Mouse (Mus musculus) urinary bladder, adult 2 months (tissue): ENCODE results near the gene Gnmt. TPM values are rescaled to one million over a fixed set of nuclear protein-coding genes. Genes with fewer than 3 reads are reported as not detected.
"Not testable (repeated sequence)": the region's sequence is repeated elsewhere in the genome, so short reads cannot be mapped to it uniquely, and the experiment has no call there.

Experiments
- DNase-seq: peaks from one replicate; pipeline ENCODE4 v3.0.0; 2022; ENCODE audit warnings: low spot score
- polyA plus RNA-seq: library from polyadenylated mRNA; depleted of rRNA; stranded (reverse); fragments of >200 nt; gene quantifications from 2 replicates; pipeline ENCODE4 v1.2.3, GENCODE M21; 2012; rRNA removed

Gene Gnmt
- 0.78 and 1.2 TPM in 2 replicates for polyA plus RNA-seq

DNA sequence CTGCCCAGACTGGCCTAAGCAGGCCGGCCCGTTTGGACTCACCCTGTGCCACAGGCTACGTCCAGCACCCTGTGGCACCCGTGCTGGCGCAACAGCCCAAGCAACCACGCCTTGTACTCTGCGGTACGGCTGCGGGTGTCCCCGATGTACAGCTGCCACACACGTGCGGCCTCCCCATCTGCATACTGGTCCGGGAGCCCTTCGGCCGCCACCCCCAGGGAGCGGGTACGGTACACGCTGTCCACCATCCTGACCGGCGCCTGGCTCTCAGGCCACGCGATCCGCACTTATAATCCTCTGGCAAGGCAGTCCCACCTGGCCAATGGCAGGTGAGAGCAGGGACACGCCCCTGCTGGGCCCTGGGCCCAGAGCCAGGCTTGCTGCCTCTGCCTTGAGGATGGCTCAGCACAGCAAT is at the start of gene Gnmt:
Gnmt (minus strand) TSS at position 265 of the 415 bp plus-strand sequence.
- DNase-seq: no peak

DNA sequence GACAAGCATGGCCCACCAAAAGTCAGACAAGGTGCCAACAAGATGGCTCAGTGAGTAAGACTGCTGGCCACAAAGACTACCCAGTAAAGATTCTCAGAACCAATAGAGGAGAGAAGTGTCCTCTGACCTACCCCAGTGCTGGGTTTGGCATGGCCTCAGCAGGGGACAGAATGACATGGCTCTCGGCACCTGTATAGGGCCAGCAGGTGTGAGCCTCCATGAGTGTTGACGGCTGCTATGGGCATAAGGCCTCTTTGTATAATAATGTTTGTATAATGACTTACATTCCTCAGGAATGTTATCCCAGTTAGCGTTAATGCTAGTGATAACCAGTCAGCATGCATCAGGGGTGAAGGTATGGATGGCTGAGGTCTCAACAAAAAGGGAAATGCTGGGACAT is 47.1 kb upstream of the Gnmt start:
- DNase-seq: no peak

DNA sequence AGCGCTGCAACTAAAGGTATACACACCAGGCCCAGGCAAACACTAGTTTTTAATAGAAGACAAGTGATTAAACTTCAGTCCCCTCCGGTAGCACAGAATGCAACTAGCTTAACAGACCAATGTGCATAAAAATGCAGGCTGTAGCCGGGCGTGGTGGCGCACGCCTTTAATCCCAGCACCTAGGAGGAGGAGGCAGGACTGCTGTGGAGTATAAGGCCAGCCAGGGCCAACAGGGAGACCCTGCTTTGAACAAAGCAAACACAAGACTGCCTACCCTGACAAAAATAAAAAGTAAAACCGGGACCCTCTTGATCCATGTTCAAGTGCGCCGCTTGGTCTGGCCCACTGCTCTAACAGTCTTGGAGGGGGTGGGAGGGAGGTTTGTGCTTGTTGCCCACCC is 46.1 kb upstream of the Gnmt start:
- DNase-seq: no peak

DNA sequence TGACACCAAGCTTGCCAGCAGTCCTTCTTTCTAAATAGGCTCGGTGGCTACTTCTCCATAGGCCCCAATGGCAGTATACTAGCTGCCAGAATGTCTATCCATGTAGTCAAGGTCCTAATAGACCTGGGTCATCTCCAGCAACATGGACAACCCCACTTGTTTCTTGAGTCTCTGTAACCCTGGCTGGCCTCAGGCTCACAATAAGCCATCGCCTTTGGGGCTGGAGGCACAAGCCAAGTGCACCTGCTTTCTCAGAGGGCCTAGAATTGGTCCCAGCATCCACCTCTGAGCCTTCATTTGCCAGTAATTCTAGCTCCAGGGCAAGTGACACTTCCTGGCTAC is 45.1 kb upstream of the Gnmt start:
- no peak for DNase-seq

DNA sequence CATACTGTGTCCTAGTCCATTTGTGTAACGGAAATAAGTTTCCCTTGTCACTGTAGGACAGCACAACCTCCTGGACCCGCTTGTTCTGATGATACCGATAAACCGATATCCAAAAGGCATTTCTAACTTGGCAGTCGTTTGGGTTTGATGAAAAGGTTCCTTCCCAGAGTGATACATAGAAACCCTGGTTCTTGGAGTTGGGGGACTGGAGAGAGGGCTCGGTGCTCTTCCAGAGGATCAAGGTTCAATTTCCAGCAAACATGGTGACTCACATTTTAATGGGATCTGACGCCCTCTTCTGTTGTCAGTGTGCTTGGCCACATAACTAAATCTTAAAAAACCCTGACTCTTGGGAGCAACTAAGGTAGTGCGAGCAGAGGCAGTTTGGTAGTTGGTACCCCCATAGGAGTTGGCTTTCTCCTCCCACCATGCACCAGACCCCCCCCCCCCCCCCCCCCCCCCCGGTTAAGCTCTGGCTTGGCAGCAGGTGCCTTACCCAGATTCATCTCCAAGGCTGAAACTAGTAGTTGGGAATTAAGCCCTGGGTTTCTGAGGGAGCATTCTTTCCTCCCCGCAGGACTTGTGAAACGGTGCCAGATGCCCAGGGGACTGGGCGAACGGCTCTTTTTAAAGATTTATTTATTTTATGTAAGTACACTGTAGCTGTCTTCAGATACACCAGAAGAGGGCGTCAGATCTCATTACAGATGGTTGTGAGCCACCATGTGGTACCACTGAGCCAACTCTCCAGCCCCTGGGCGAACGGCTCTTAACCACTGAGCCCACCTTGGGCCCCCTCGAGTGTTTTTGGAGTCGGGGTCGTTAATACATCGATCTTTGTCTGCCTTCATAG is 44.5 kb upstream of the Gnmt start:
- no peak for DNase-seq

DNA sequence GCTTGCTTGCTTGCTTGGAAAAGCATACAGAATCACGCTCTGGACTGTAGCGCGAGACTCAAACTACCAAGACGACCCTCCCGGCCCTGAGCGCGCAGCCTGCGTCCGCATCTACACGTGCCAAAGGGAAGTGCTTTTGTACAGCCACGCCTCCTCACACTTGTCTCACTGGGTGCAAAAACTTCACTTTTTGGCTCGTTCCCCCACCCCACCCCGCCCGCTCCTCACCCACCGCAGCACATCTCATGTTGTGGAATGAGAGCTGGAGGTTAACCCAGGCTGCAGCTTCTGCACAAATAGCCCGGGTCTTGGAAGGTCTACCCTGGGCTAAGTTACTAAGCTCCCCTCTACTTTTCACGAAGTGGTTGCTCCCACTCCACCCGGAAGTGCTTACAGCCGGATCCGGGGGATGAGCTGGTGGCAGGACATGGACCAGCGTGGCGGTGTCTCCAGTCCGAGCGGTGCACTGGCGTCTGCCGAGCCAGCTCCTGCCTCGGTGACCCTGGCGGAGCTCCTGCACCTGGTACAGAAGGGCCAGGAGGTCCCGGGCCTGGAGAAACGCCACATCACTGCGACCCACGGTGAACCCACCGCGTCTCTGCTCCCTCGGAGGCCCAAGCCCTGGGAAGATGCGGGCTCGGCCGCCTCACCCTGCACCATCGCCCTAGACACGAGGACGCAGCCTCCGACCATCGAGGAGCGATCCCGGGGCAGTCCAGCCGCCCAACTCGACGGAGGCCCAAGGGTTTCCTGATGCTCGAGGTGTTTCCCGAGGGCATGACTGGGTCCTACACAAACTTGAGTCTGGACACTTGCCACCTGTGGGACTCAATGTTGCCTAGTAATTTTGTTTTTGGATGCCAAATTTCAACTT is 43.7 kb upstream of the Gnmt start, which contains the start of gene 2310039H08Rik:
2310039H08Rik (plus strand) TSS at position 232 of the 874 bp plus-strand sequence.
- DNase-seq: peak; percentile 78

DNA sequence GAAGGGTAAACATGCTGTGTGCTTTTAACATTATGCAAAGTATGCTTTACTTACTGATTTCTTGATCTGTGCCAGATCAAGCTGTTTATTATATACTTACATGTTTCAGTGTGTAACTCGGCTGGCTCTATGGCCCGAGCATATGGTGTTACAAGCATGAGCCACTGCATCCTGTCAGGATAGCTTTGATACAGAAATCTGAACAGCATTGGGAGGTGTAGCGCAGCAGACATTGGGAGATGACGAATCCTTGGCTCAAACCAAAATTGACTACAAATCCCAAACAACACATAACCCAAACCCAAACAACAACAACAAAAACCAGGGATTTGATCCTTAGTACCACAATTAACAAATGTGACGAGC is 43.1 kb upstream of the Gnmt start:
- no peak for DNase-seq

DNA sequence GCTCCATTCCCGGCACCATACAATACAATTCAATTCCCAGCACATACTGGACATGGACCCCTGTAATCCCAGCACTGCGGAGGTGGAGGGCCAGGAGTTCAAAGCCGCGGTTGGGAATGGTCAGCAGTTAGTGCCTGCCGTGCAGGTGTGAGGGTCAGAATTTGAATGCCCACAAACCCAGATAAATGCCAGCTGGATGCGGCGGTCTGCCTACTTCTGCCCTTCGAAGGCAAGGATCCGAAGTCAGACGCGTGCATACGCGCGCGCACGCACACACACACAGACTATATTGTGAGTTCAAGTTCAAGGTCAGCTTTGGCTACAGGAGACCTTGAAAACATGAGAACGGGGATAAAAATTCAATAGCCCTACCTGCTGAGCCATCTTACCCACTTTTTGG is 42.6 kb upstream of the Gnmt start:
- DNase-seq: no peak

DNA sequence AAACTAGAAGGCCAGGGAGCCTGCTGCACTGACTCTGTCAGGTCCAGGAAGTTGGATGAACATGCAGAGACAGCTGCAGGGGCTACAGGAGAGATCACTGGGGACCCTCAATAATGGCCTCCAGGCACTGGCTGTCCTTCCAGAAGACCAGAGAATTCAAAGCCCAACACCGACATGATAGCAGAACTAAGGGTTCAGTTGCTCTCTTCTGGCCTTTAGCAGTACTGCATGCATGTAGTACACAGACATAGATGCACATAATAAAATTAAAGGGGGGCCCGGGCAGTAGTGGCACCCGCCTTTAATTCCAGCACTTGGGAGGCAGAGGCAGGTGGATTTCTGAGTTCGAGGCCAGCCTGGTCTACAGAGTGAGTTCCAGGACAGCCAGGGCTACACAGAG is 42.1 kb upstream of the Gnmt start:
- no peak for DNase-seq

DNA sequence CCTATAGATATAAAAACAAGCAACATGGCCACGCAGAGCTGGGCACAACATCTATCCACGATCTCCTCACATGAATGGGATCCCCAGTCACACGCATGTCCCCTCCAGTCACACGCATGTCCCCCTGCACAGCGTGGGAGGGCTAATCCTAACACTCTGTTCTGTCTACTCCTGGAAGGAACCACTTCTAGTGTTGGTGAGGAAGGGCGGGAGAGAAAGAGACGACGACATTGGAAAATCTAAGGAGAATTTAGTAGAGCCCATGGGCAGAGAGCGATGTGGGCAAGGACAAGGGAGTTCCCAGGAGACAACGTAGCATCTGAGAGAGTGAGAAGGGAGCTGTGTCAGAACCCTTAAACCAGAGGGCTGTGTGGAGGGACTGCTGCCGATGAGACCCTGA is 41.6 kb upstream of the Gnmt start:
- no peak for DNase-seq

DNA sequence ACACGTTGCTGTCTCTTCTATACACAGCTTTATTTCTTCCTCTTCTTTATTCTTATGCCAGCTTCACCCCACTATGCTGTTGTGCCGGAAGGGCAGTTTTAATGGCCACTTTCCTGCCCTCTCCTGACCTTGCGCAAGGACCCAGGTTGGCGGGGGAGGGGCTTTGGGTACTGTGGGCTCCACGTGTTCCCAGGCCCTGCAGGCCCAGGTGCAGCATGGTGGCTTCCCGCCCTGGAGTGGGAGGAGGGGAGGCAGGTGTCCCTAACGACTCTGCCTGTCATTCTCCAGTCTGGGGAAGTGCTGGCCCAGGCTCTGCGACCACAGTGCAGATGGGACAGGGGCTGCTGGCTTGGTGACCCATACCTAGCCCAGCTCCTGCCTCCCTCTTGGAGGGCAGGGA is 38.9 kb upstream of the Gnmt start:
- no peak for DNase-seq

DNA sequence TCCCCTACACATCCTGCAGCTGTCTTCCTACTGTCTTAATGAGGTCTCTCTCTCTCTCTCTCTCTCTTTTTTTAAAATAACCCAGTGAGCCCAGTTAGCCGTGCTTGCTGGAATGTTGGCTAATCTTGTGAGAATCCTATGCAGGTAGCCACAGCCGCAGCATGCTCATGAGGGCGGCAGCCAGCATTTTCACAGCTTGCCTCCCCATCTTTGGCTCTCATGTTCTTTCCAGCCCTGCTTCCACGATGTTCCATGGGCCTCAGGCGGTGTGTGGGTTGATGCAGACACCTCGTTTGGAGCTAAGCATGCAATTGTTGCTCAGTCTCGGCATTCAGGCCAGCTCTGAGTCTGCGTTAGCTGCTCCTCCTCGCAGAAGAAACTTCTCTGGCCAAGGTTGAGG is 35.9 kb upstream of the Gnmt start:
- not testable (repeated sequence) for DNase-seq

DNA sequence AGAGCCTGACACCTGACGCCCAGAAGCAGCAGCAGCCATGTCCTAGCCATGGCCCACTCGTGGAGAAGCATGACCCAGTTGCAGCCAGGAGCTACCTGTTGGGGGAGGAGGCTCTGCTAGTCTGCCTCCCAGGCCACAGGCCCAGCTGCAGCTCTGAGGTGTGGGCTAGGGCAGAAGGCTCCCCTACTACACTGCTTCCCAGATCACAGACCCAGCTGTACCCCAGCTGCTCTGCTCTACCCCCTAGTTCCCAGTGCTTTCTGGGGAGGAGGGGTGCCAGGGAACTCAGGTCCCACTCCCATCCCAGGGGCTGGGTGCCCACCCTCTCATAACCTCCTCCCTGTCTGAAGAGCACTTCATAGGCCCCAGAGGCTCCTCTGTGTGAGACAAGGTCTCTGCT is 34.6 kb upstream of the Gnmt start, which contains the start of gene Ptcra:
Ptcra (minus strand) TSS at position 169 of the 400 bp plus-strand sequence.
- DNase-seq: no peak

DNA sequence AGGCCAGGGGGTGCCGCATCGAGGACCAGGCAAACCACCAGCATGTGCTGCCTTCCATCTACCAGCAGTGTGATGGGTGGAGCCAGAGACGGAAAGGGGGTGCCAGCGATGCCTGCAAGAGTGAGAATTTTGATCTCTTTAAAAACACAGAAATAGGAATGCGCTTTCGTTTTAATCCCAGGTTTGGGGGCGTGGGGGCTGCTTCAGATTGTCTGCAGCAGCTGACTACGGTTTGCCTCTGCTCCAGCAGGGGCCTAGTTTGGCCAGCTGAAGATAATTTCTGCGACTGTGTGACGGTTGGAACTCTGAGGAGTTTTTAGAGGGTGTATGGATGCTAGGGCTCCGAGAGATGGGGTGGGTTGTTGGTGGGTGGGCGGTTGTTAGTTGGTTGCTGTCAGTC is 29.8 kb upstream of the Gnmt start:
- DNase-seq: no peak

DNA sequence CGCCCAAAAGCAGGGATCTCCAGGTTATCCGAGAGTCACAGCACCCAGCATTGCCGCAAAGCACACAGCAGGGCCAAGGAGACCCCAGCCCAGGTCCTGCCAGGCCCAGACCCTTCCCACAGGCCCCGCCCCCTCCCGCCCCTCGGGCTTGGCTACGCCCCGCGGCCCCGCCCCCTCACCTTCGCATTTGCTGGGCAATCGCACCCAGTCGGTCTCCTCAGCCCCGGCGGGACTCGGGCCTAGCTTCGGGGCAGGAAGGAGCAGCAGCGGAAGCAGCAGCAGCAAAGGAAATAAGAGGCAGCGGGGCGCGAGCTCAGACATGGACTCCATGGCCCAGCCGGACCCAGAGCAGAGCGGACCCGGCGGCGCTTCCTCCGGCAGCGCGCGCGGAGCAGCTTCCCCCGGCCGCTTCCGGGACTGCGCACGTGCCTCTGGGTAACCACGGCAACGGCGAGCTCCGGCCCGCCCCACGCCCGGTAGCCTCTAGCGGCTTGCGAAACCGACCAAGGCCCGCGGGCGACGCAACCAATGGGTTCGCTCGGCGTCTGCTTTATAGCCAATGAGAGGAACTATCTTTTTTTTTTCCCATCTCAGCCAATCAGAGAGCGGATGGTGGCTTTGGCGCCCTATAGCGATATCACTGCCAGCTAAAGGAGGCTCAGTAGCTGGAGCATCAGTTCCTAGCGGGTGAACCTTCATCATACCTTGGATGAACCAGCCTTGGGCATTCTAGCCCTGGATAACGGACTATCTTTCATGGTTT is 23.0 kb upstream of the Gnmt start, which contains the start of gene Cnpy3:
Cnpy3 (minus strand) TSS at position 421 of the 763 bp plus-strand sequence.
- DNase-seq: peak; percentile 86

DNA sequence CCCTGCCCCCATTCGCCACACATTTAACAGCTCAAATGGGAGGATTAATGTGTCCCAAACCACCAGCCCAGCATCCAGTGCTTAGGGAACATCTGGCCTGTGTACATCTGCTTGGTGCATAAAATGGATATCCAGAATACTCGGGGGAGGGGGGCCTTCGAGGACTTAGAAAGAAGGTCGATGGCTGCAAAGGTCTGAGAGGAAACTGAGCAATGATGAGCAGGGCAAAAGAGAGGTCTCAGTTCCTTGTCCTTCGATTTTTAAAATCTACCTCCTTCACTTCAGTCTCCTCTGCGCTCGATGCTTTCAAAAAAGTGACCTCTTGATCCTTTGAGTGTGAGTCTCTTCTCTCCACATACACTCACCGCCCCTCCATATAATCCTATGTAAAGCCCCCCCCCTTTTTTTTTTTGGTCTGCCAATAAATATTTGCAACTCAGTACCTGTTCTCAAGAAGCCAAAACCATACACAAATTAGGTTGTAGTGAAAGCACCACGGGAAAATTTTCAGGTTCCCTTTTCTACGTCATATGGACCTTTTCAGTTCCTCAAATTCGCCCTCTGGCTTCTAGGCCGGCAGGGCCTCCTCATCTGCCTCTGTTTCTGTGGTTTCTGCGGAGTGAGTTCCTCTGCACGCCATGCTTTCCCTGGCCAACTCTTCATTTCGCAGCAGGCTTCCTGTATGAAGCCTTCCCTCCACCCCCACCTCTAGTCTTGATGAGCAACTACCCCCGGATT is 22.3 kb upstream of the Gnmt start:
- DNase-seq: no peak

DNA sequence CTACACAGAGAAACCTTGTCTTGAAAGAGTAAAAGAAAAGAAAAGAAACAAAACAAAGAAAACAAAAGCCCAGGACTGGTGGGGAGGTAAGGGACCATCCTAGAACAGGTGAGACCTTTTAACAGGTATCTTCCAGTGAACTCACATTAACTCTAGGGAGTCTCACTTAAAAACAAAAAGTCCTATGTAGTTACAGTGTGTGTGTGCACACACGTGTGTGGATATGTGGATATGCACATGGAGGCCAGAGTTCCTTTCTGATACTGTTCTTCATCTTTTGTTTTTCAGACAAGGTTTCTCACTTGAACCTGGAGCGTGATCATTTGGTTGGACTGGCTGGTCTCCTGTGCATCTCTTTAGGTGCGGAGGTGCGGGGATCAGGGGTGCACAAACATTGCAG is 21.6 kb upstream of the Gnmt start:
- DNase-seq: no peak

DNA sequence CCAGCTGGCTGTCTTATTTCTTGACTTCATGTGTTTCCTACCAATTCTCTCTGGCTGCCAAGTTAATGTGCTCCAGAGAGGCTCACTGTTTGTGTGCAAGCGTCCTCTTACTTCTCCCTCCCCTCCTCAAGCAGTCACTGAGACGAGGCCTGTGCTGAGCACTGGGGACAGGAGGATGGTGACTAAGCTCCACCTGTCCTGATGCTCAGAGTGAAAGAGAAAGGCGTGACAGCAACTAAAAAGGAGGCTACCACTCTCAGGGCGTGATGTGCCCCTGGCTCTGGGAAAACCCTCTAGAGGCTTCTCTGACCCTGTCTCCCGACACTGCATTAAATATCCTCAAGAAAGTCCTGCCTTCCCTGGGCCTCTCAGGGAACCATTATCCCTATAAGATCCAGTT is 20.3 kb upstream of the Gnmt start:
- DNase-seq: no peak

DNA sequence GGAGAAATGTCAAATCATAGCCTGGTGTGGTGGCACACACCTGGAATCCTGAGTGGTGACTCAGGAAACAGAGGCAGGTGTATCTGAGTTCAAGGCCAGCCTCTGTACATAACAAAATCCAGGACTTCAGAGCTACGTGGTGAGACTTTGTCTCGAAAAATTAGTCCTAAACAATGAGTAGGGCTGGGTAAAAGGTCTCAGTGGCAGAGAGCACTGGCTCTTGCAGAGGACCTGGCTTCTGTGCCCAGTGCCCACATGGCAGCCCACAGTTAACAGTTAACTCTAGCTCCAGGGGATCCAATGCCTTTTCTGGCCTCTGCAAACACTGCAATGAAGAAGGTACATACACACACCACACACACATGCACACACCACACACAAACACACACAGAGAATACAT is 18.8 kb upstream of the Gnmt start:
- DNase-seq: no peak

DNA sequence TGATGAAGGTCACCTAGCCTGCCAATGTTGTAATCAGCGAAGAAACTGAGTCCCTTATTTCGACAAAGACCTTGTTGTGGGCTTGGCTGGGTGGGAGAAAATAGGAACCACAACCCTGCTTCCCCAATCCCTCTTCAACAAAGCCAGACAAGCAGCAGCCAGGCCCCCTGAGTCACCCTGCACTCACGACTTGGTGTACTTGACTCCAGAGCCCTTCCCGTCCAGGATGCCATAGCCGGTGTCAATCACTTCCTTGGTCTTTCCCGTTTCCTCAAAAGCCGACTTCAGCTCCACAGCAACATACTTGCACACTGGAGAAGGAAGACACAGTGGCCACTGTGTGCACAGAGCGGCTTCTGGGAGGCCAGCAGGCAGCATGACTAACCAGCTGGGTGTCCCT is 18.3 kb upstream of the Gnmt start:
- DNase-seq: no peak

DNA sequence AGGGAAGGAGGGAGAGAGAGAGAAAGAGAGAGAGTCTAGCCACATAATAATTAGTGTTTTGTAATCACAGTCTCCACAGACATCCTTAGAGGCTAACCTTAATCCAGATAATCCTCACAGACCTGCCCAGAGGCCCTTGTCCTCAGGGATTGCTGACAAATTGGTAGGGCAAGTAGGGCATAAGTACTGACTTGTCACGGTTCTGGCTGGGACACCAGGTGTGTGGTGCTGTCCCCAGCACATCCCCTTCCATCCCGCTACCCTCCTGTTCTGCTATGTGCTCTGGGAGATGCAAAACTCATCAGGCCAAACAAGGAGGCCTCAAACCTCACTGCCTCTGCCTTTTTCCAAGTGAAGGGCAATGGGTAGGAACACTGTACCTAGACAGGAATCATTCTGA is 16.5 kb upstream of the Gnmt start:
- DNase-seq: no peak
